Mouse (Mus musculus) lung, embryonic 16.5 days (tissue): Measurements from ENCODE around the gene Ep300. TPM values are rescaled to one million over a fixed set of nuclear protein-coding genes. Genes with fewer than 3 reads are reported as not detected.
A peak's percentile ranks its signal among the peaks of the same experiment; 100 is the strongest.

Source experiments
- ATAC-seq: fragments of 200-750 bp; cut with Nextera tagmentation; 2 replicates; pipeline ENCODE4 v1.8.0; 2017; ENCODE audit warnings: low read depth, mild to moderate bottlenecking, moderate library complexity
- H3K27ac ChIP-seq: fragments of 300-500 bp; sonication (generic); 2 replicates; pipeline ENCODE4 v1.5.1; 2014; ENCODE audit warnings: mild to moderate bottlenecking, control low read depth, low read length
- H3K27me3 ChIP-seq: fragments of 300-500 bp; sonication (generic); 2 replicates; pipeline ENCODE4 v1.6.1; 2014; ENCODE audit warnings: low read depth, low read length, mixed read lengths; ENCODE audit not compliant: control insufficient read depth, insufficient read depth
- H3K36me3 ChIP-seq: fragments of 300-500 bp; sonication (generic); 2 replicates; pipeline ENCODE4 v1.6.1; 2014; ENCODE audit warnings: low read length; ENCODE audit not compliant: control insufficient read depth, insufficient read depth
- H3K4me1 ChIP-seq: fragments of 300-500 bp; sonication (generic); replicated peaks from 2 replicates; pipeline ENCODE4 v1.6.1; 2014; ENCODE audit warnings: low read length, mixed read lengths; ENCODE audit not compliant: control insufficient read depth, insufficient read depth
- H3K4me2 ChIP-seq: fragments of 300-500 bp; sonication (generic); 2 replicates; pipeline ENCODE4 v1.6.1; 2014; ENCODE audit warnings: low read depth, low read length, control low read depth
- H3K4me3 ChIP-seq: fragments of 300-500 bp; sonication (generic); 2 replicates; pipeline ENCODE4 v1.5.1; 2014; ENCODE audit warnings: mild to moderate bottlenecking, low read length, control low read depth
- H3K9ac ChIP-seq: fragments of 300-500 bp; sonication (generic); 2 replicates; pipeline ENCODE4 v1.6.1; 2014; ENCODE audit warnings: low read length, control low read depth
- H3K9me3 ChIP-seq: fragments of 300-500 bp; sonication (generic); 2 replicates; pipeline ENCODE4 v1.6.1; 2016; ENCODE audit warnings: low read length; ENCODE audit not compliant: control insufficient read depth
- WGBS: fragments of 180-500 bp; shearing (Covaris S2); extraction: QIAGEN DNeasy Blood & Tissue Kit; methylation state at CpG from one replicate; pipeline ENCODE4 v1.1.7; 2014; 5-methylcytosine and 5-hydroxymethylcytosine counted together
- polyA plus RNA-seq: library from polyadenylated mRNA; unstranded; fragments of >200 nt; fragmentation: Nextera tagmentation; extraction: Ambion mirVana; gene quantifications from 2 replicates; pipeline ENCODE4 v1.2.1, GENCODE M21; 2015

Gene Ep300
- polyA plus RNA-seq, 1 experiment from 2014 or later, result 13.8 TPM

DNA sequence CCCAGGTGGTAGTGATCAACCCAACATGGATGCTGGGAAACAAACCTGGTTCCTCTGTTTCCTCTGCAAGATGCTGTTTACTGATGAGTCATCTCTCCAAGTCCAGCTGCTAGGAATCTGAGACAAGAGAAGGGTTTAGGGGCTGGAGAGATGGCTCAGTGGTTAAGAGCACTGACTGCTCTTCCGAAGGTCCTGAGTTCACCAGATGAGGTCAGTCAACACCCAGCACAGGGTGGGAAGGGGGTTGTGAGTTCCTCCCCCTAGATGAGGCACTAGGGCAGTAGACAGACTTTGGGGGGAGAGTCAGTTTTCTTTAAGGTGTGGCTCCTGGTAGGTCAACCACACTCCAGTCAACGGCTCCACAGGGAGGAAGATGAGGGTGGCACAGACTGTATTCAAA lies 76.5 kb downstream of the Ep300 start:
- no peaks in the 10 kb centered on the region for H3K27me3 ChIP-seq
- ATAC-seq, result no peak
- H3K4me2 ChIP-seq, result no peak overlapping the region
- H3K27ac ChIP-seq, result no peak overlapping the region
- H3K4me3 ChIP-seq, result no peak overlapping the region
- no peaks in the 10 kb centered on the region for H3K36me3 ChIP-seq
- H3K9me3 ChIP-seq, result no peaks in the 10 kb centered on the region
- H3K4me1 ChIP-seq, result peaks cover 7% of the 10 kb centered on the region
- no peak overlapping the region for H3K9ac ChIP-seq
- 85% methylated on average over 2 of the region's 2 CpGs for WGBS

DNA sequence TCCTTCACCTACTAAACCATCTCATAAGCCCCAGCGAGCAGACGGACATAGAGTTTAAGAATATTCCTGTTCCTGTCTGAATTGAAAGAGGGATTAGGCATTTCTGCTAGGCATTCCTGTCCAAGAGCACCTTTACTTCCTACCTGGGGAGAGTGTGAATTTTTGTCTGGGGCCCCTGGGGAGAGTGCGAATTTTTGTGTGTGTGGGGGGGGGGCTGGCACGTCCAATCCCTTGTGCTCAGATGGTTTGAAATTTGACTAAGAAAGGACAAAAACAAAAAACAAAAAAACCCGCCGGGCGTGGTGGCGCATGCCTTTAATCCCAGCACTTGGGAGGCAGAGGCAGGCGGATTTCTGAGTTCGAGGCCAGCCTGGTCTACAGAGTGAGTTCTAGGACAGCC lies 78.1 kb downstream of the Ep300 start:
- peaks cover 7% of the 10 kb centered on the region for H3K4me1 ChIP-seq
- peak overlapping the region; percentile 87 for H3K4me2 ChIP-seq
- 51% methylated on average over 10 of the region's 10 CpGs for WGBS
- ATAC-seq, result no peak
- H3K9ac ChIP-seq, result no peak overlapping the region
- peak overlapping the region; percentile 70 for H3K4me3 ChIP-seq
- no peaks in the 10 kb centered on the region for H3K27me3 ChIP-seq
- no peak overlapping the region for H3K27ac ChIP-seq
- no peaks in the 10 kb centered on the region for H3K9me3 ChIP-seq
- peaks cover 6% of the 10 kb centered on the region for H3K36me3 ChIP-seq

DNA sequence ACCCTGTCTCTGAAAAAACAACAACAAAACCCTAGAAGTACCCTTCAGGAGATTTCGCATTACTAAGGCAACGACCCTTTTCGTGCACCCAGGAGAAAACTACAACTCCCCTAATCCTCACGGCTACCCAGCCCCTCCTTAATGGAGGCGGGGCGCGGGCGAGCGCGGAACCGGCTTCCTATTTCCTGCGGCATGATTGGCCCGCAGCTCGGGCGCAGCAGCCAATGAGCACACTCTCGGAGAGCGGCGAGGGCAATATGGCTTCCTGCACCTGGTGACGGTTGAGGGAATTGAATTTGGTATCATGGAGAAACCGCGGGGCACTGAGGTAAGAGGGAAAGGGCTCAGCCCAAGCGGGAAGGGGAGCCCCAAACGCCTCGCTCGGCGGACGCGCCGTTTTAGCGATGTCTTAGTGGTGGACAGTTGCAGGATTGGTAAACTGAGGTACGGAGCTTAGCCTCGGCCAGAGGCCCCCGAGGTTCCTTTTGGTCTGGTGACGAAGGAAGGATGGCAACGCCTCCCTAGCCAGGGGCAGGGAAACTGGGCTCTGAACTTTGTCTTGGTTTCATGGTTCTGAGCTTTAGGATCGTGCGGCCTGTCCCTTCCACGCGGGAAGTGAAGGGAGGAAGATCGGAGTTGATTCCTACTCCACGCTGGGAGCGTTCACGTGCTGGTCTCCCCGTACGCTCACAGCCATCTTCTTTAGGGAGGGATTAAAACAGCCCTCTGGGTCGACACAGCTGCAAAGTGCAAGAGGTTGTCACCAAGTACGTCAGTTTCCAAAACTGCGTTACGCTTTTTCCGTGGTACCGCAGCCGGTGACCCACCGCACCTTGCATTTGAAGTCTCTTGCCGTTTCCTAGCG lies 78.8 kb downstream of the Ep300 start, which contains the start of gene L3mbtl2:
Gene L3mbtl2 (plus strand): TSS at position 193 of the 865 bp plus-strand sequence.
- Histone ChIP-seq H3K36me3 (peaks cover 12% of the 10 kb centered on the region), H3K4me1 (peaks cover 7% of the 10 kb centered on the region), H3K27ac (no peak within 1 kb of the TSS), H3K9me3 (no peaks in the 10 kb centered on the region), H3K27me3 (no peaks in the 10 kb centered on the region), H3K9ac (peak within 1 kb of the TSS; percentile 67), H3K4me2 (peak within 1 kb of the TSS; percentile 87), H3K4me3 (peak within 1 kb of the TSS; percentile 70)
- ATAC-seq, result peak; percentile 99
- under 1% methylated on average over 55 of the region's 55 CpGs for WGBS

DNA sequence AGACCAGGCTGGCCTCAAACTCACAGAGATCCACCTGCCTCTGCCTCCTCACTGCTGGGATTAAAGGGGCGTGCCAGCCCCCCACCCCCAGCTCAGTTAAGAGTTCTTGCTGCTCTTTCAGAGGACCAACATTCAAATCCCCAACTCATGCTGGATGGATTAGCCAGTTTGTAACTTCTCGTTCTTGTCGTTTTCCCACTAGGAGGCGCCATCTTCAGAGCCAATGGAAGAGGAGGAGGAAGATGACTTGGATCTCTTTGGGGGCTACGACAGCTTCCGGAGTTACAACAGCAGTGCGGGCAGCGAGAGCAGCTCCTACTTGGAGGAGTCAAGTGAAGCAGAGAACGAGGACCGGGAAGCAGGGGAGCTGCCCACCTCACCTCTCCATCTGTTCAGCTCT lies 81.8 kb downstream of the Ep300 start:
- peaks cover 7% of the 10 kb centered on the region for H3K4me1 ChIP-seq
- no peak overlapping the region for H3K4me3 ChIP-seq
- WGBS, result 80% methylated on average over 10 of the region's 10 CpGs
- no peak for ATAC-seq
- H3K36me3 ChIP-seq, result peaks cover 18% of the 10 kb centered on the region
- H3K4me2 ChIP-seq, result no peak overlapping the region
- H3K27me3 ChIP-seq, result no peaks in the 10 kb centered on the region
- no peak overlapping the region for H3K27ac ChIP-seq
- H3K9me3 ChIP-seq, result no peaks in the 10 kb centered on the region
- no peak overlapping the region for H3K9ac ChIP-seq

DNA sequence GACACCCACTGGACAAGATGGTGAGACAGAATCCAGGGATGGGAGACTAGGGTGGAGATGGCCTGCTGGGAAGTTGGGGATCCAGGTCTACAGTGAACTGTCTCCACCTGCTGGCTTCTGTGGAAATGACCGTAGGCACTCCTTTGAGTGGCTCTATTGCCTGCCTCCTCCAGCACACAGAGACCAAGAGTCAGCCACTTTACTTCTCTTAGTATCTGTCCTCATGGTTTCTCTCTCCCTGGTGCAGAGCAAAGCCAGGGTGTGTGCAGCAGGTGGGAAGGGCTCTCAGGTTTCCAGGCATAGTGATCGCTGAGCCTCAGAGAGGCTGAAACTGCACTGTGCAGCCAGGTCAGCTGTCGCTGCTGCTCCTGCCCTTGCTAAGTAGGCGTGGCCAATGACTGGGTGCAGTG lies 85.1 kb downstream of the Ep300 start:
- Histone ChIP-seq H3K4me1 (no peaks in the 10 kb centered on the region), H3K4me2 (no peak overlapping the region), H3K4me3 (no peak overlapping the region), H3K9me3 (no peaks in the 10 kb centered on the region), H3K27me3 (no peaks in the 10 kb centered on the region), H3K36me3 (peaks cover 18% of the 10 kb centered on the region), H3K9ac (no peak overlapping the region), H3K27ac (no peak overlapping the region)
- no peak for ATAC-seq
- WGBS, result 74% methylated on average over 4 of the region's 4 CpGs

DNA sequence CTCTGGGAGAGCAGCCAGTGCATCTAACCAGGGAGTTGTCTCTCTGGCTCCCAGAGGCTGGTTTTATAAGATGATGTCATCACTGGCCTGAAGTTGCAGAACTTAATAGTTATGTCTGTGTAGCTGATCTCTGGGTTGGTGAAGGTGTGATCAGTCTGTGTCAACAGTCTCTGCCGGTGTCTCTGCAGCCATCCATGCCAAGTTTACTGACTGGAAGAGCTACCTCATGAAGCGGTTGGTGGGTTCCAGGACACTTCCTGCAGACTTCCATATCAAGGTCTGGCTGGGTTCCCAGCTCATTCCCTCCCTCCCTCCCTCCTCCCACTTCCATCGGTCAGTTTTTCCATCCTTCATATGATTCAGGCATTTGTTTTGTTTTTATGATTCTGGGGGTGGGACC lies 91.5 kb downstream of the Ep300 start:
- H3K4me2 ChIP-seq, result no peak overlapping the region
- no peaks in the 10 kb centered on the region for H3K9me3 ChIP-seq
- H3K9ac ChIP-seq, result no peak overlapping the region
- H3K4me1 ChIP-seq, result no peaks in the 10 kb centered on the region
- WGBS, result 49% methylated on average over 3 of the region's 3 CpGs
- H3K4me3 ChIP-seq, result no peak overlapping the region
- H3K27ac ChIP-seq, result no peak overlapping the region
- no peak for ATAC-seq
- H3K36me3 ChIP-seq, result no peaks in the 10 kb centered on the region
- H3K27me3 ChIP-seq, result no peaks in the 10 kb centered on the region

DNA sequence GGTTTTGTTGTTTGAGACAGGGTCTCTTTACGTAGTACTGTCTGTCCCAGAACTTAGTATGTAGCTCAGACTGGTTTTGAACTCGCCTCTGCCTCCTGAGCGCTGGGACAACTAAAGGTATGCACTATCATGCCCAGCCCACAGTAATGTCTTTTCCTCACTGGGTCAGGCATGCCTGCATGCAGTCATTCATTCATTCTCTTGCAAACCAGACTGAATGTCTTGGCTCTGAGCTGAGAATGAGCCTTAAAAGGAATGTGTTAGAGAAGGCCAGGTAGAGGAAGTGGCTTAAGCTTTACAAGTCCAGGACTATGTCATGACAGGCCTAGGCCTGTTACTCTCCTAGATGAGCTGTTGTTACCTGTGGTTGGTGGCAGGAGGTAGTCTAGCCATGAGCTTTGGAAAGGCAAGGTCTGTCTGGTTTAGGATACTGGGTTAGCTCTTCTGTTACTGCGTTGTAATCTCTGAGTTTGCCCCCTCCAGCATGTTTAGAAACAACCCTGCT lies 95.2 kb downstream of the Ep300 start:
- Histone ChIP-seq H3K4me3 (no peak overlapping the region), H3K4me1 (no peaks in the 10 kb centered on the region), H3K27me3 (no peaks in the 10 kb centered on the region), H3K9ac (no peak overlapping the region), H3K27ac (no peak overlapping the region), H3K36me3 (peaks cover 4% of the 10 kb centered on the region; the same call in 1 of the 2 replicates), H3K9me3 (no peaks in the 10 kb centered on the region), H3K4me2 (no peak overlapping the region)
- ATAC-seq, result no peak
- WGBS, result 94% methylated on average over 4 of the region's 4 CpGs

DNA sequence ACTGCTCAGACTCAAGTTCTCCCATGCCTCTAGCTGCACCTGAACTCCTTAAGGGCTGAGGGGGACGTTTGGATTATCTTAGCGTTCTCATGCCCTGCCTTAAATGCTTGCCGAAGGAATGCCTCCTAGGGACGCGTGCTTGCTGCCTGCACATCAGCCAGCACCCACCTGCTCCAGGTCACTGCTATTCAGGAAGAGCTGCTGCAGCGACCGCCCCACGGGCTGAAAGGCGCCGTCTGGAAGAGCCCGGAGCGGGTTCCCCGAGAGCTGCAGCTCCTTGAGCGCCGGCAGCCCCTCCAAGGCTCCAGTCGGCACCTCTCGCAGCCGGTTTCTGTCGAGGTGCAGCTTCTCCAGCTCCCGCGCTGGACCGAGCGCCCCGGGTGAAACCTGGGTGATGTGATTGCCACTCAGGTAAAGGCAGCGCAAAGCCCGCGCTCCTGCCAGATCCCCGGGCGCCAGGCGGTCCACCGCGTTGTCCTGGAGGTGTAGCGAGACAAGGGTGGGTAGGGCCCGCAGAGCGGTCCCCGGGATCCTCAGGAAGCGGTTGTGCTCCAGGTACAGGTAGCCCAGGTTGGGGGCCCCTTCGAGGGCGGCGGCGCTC lies 108.3 kb downstream of the Ep300 start:
- ATAC-seq, result peak; percentile 39; the same call in 1 of the 2 replicates
- 3% methylated on average over 41 of the region's 41 CpGs for WGBS

More for the DNA sequence above, 108.3 kb downstream of the Ep300 start:
- peak overlapping the region; percentile 18; the same call in 1 of the 2 replicates for H3K27ac ChIP-seq
- peak overlapping the region; percentile 60 for H3K4me3 ChIP-seq
- peaks cover 8% of the 10 kb centered on the region; the same call in 1 of the 2 replicates for H3K4me1 ChIP-seq
- H3K9ac ChIP-seq, result peak overlapping the region; percentile 77
- peaks cover 33% of the 10 kb centered on the region for H3K27me3 ChIP-seq
- no peaks in the 10 kb centered on the region for H3K9me3 ChIP-seq
- H3K4me2 ChIP-seq, result peak overlapping the region; percentile 99
- no peaks in the 10 kb centered on the region for H3K36me3 ChIP-seq
